Mouse (Mus musculus) lung, adult 2 months (tissue): ENCODE measurements around the gene Fbxl17. TPM values are rescaled to one million over a fixed set of nuclear protein-coding genes. Genes with fewer than 3 reads are reported as not detected.

Source experiments
- DNase-seq: peaks from one replicate; pipeline ENCODE4 v3.0.0; 2022
- H3K4me1 ChIP-seq: fragments of 200-500 bp; 2 replicates; pipeline ENCODE4 v1.6.1; 2011; ENCODE audit warnings: low read length; ENCODE audit not compliant: control insufficient read depth, insufficient read depth
- H3K4me3 ChIP-seq: fragments of 200-500 bp; replicated peaks from 2 replicates; pipeline ENCODE3; 2011; ENCODE audit warnings: low read depth, mild to moderate bottlenecking, control low read depth, low read length; ENCODE audit errors: extremely low read depth
- CTCF ChIP-seq: fragments of 200-500 bp; IDR thresholded peaks from 2 replicates; pipeline ENCODE4 v1.5.1; 2011; ENCODE audit warnings: mild to moderate bottlenecking, low read length, control low read depth; ENCODE audit not compliant: insufficient read depth
- POLR2A ChIP-seq: fragments of 200-500 bp; IDR thresholded peaks from 2 replicates; pipeline ENCODE4 v1.6.1; 2011; ENCODE audit warnings: low read depth, mild to moderate bottlenecking, control low read depth, low read length, borderline replicate concordance; ENCODE audit errors: extremely low read depth
- WGBS: fragments of 180-500 bp; shearing (Covaris S2); methylation state at CpG from one replicate; pipeline ENCODE4 v1.1.7; 2018; 5-methylcytosine and 5-hydroxymethylcytosine counted together
- polyA plus RNA-seq: library from polyadenylated mRNA; depleted of rRNA; stranded (reverse); fragments of >200 nt; gene quantifications from 2 replicates; pipeline ENCODE4 v1.2.3, GENCODE M21; 2012

The Fbxl17 gene
- polyA plus RNA-seq, 1 experiment, result 7.5 TPM

- DNase-seq, result peak; percentile 60
- peaks cover 5% of the 10 kb centered on the region for H3K4me1 ChIP-seq
- 2% methylated on average over 87 of the region's 90 CpGs for WGBS
- TF ChIP-seq POLR2A (no peak), CTCF (no peak)
- H3K4me3 ChIP-seq, result peak overlapping the region; percentile 89
Measured at GRCm38 (mm10) chr17:63498717-63499635, 841 bp downstream of the Fbxl17 start.

- no peak for TF ChIP-seq CTCF
- TF ChIP-seq POLR2A, result no peak
- peak overlapping the region; percentile 31 for H3K4me3 ChIP-seq
- WGBS, result 10% methylated on average over 6 of the region's 6 CpGs
- peaks cover 9% of the 10 kb centered on the region for H3K4me1 ChIP-seq
- peak; percentile 14 for DNase-seq
Measured at GRCm38 (mm10) chr17:63498182-63498716, 1.6 kb downstream of the Fbxl17 start.

- peaks cover 12% of the 10 kb centered on the region for H3K4me1 ChIP-seq
- no peak for TF ChIP-seq POLR2A
- TF ChIP-seq CTCF, result no peak
- H3K4me3 ChIP-seq, result no peak overlapping the region
- no peak for DNase-seq
- WGBS, result 72% methylated on average over 6 of the region's 6 CpGs
Measured at GRCm38 (mm10) chr17:63497206-63497731, 2.5 kb downstream of the Fbxl17 start.

- Histone ChIP-seq H3K4me1 (peaks cover 12% of the 10 kb centered on the region), H3K4me3 (no peak overlapping the region)
- TF ChIP-seq POLR2A (no peak), CTCF (no peak)
- no peak for DNase-seq
- 40% methylated on average over 5 of the region's 5 CpGs for WGBS
Measured at GRCm38 (mm10) chr17:63496153-63496552, 3.7 kb downstream of the Fbxl17 start.

- Histone ChIP-seq H3K4me1 (peaks cover 12% of the 10 kb centered on the region), H3K4me3 (no peak overlapping the region)
- no peak for DNase-seq
- 66% methylated on average over 7 of the region's 7 CpGs for WGBS
- TF ChIP-seq POLR2A (no peak), CTCF (no peak)
Measured at GRCm38 (mm10) chr17:63493876-63494580, 5.8 kb downstream of the Fbxl17 start.

- peak; percentile 11 for DNase-seq
- WGBS, result 14% methylated on average over 5 of the region's 5 CpGs
- Histone ChIP-seq H3K4me3 (peak overlapping the region; percentile 53), H3K4me1 (peaks cover 11% of the 10 kb centered on the region)
- peak; percentile 71 for TF ChIP-seq CTCF
- peak; percentile 26; the same call in 1 of the 2 replicates for TF ChIP-seq POLR2A
Measured at GRCm38 (mm10) chr17:63493274-63493673, 6.5 kb downstream of the Fbxl17 start.

- 32% methylated on average over 8 of the region's 8 CpGs for WGBS
- peak overlapping the region; percentile 53 for H3K4me3 ChIP-seq
- peaks cover 9% of the 10 kb centered on the region for H3K4me1 ChIP-seq
- no peak for DNase-seq
- TF ChIP-seq POLR2A (no peak), CTCF (no peak)
Measured at GRCm38 (mm10) chr17:63492665-63493273, 7.0 kb downstream of the Fbxl17 start.

- no peak for DNase-seq
- WGBS, result 89% methylated on average over 4 of the region's 4 CpGs
- TF ChIP-seq POLR2A, result no peak
- TF ChIP-seq CTCF, result no peak
- Histone ChIP-seq H3K4me1 (peaks cover 6% of the 10 kb centered on the region; the same call in 1 of the 2 replicates), H3K4me3 (no peak overlapping the region)
Measured at GRCm38 (mm10) chr17:63489525-63489924, 10.3 kb downstream of the Fbxl17 start.

GRCm38 (mm10) chr17:63467866-63468265 lies 32.0 kb downstream of the Fbxl17 start:
- no peak overlapping the region for H3K4me3 ChIP-seq
- TF ChIP-seq POLR2A (no peak), CTCF (peak; percentile 86)
- H3K4me1 ChIP-seq, result 0 out of 2 replicates have a peak, but pooled peaks cover under 1% of the 10 kb centered on the region
- WGBS, result 8% methylated on average over 6 of the region's 6 CpGs
- DNase-seq, result peak; percentile 41
